Mouse (Mus musculus): ENCODE measurements around the gene Bex2. TPM values are rescaled to one million over a fixed set of nuclear protein-coding genes. Genes with fewer than 3 reads are reported as not detected.
A peak's percentile ranks its signal among the peaks of the same experiment; 100 is the strongest.
"Not testable (repeated sequence)": the region's sequence is repeated elsewhere in the genome, so short reads cannot be mapped to it uniquely, and the experiment has no call there.

Bex2 gene
- polyA plus RNA-seq (2015; fragmentation: Nextera tagmentation; extraction: Ambion mirVana), result 160 and 181 TPM in 2 replicates

- no CpG with 5 or more reads among the region's 32 CpGs for WGBS (ENCODE audit: insufficient replicate concordance)
- H3K4me1 ChIP-seq (ENCODE audit: control insufficient read depth, low read depth, low read length); H3K27ac ChIP-seq (ENCODE audit: low read length); H3K9me3 ChIP-seq (replicated peaks; ENCODE audit: control insufficient read depth, low read length); H3K36me3 ChIP-seq (ENCODE audit: control insufficient read depth, insufficient read depth); H3K27me3 ChIP-seq (ENCODE audit: control insufficient read depth, insufficient read depth, low read depth, low read length); H3K9ac ChIP-seq (ENCODE audit: low read depth, low read length): not testable (repeated sequence)
- H3K4me2 ChIP-seq (ENCODE audit: low read depth, low read length), result peak within 1 kb of the TSS; percentile 24; the same call in 1 of the 2 replicates
- ATAC-seq (ENCODE audit: low read depth), result peak; percentile 97
- peak within 1 kb of the TSS; percentile 38 for H3K4me3 ChIP-seq (ENCODE audit: low read depth, low read length)
These were observed at the start of gene Bex2 for GRCm38 (mm10) chrX:136068020-136068419. Gene Bex2 (minus strand): TSS chrX:136068236.

- H3K4me1 ChIP-seq (ENCODE audit: control insufficient read depth, low read depth, low read length), result no peaks in the 10 kb centered on the region
- H3K9me3 ChIP-seq (replicated peaks; ENCODE audit: control insufficient read depth, low read length), result no peaks in the 10 kb centered on the region
- no peak overlapping the region for H3K27ac ChIP-seq (ENCODE audit: low read length)
- H3K4me2 ChIP-seq (ENCODE audit: low read depth, low read length), result peak overlapping the region; percentile 15
- 25% methylated on average over 23 of the region's 23 CpGs for WGBS (ENCODE audit: insufficient replicate concordance)
- H3K9ac ChIP-seq (ENCODE audit: low read depth, low read length), result no peak overlapping the region
- no peaks in the 10 kb centered on the region for H3K36me3 ChIP-seq (ENCODE audit: control insufficient read depth, insufficient read depth)
- peak overlapping the region; percentile 12; the same call in 1 of the 2 replicates for H3K4me3 ChIP-seq (ENCODE audit: low read depth, low read length)
- H3K27me3 ChIP-seq (ENCODE audit: control insufficient read depth, insufficient read depth, low read depth, low read length), result peaks cover 2% of the 10 kb centered on the region; the same call in 1 of the 2 replicates
- ATAC-seq (ENCODE audit: low read depth), result no peak
These were observed 47.5 kb upstream of the Bex2 start for GRCm38 (mm10) chrX:136115419-136115961.

- H3K9ac ChIP-seq (ENCODE audit: low read depth, low read length), result no peak overlapping the region
- peaks cover 2% of the 10 kb centered on the region; the same call in 1 of the 2 replicates for H3K27me3 ChIP-seq (ENCODE audit: control insufficient read depth, insufficient read depth, low read depth, low read length)
- no peak overlapping the region for H3K4me3 ChIP-seq (ENCODE audit: low read depth, low read length)
- no peak overlapping the region for H3K27ac ChIP-seq (ENCODE audit: low read length)
- no peaks in the 10 kb centered on the region for H3K4me1 ChIP-seq (ENCODE audit: control insufficient read depth, low read depth, low read length)
- H3K4me2 ChIP-seq (ENCODE audit: low read depth, low read length), result no peak overlapping the region
- no peaks in the 10 kb centered on the region for H3K9me3 ChIP-seq (replicated peaks; ENCODE audit: control insufficient read depth, low read length)
- no peak for ATAC-seq (ENCODE audit: low read depth)
- H3K36me3 ChIP-seq (ENCODE audit: control insufficient read depth, insufficient read depth), result no peaks in the 10 kb centered on the region
- WGBS (ENCODE audit: insufficient replicate concordance), result 26% methylated on average over 4 of the region's 4 CpGs
These were observed 47.0 kb upstream of the Bex2 start for GRCm38 (mm10) chrX:136115015-136115414.

GRCm38 (mm10) chrX:136107942-136108341 lies 39.9 kb upstream of the Bex2 start:
- WGBS (ENCODE audit: insufficient replicate concordance), result 32% methylated on average over 6 of the region's 6 CpGs
- H3K9ac ChIP-seq (ENCODE audit: low read depth, low read length), result no peak overlapping the region
- no peak overlapping the region for H3K4me3 ChIP-seq (ENCODE audit: low read depth, low read length)
- H3K4me1 ChIP-seq (ENCODE audit: control insufficient read depth, low read depth, low read length), result no peaks in the 10 kb centered on the region
- no peaks in the 10 kb centered on the region for H3K36me3 ChIP-seq (ENCODE audit: control insufficient read depth, insufficient read depth)
- no peak overlapping the region for H3K4me2 ChIP-seq (ENCODE audit: low read depth, low read length)
- H3K27me3 ChIP-seq (ENCODE audit: control insufficient read depth, insufficient read depth, low read depth, low read length), result no peaks in the 10 kb centered on the region
- no peak for ATAC-seq (ENCODE audit: low read depth)
- no peak overlapping the region for H3K27ac ChIP-seq (ENCODE audit: low read length)
- H3K9me3 ChIP-seq (replicated peaks; ENCODE audit: control insufficient read depth, low read length), result no peaks in the 10 kb centered on the region

GRCm38 (mm10) chrX:136104724-136105088 lies 36.7 kb upstream of the Bex2 start:
- Histone ChIP-seq H3K4me1 (ENCODE audit: control insufficient read depth, low read depth, low read length) (no peaks in the 10 kb centered on the region), H3K27ac (ENCODE audit: low read length) (no peak overlapping the region), H3K36me3 (ENCODE audit: control insufficient read depth, insufficient read depth) (no peaks in the 10 kb centered on the region), H3K4me2 (ENCODE audit: low read depth, low read length) (no peak overlapping the region), H3K9ac (ENCODE audit: low read depth, low read length) (no peak overlapping the region), H3K9me3 (replicated peaks; ENCODE audit: control insufficient read depth, low read length) (no peaks in the 10 kb centered on the region), H3K27me3 (ENCODE audit: control insufficient read depth, insufficient read depth, low read depth, low read length) (no peaks in the 10 kb centered on the region), H3K4me3 (ENCODE audit: low read depth, low read length) (no peak overlapping the region)
- no peak for ATAC-seq (ENCODE audit: low read depth)
- 67% methylated on average over 3 of the region's 3 CpGs for WGBS (ENCODE audit: insufficient replicate concordance)

- ATAC-seq (ENCODE audit: low read depth), result no peak
- no peaks in the 10 kb centered on the region for H3K4me1 ChIP-seq (ENCODE audit: control insufficient read depth, low read depth, low read length)
- WGBS (ENCODE audit: insufficient replicate concordance), result 55% methylated on average over 4 of the region's 4 CpGs
- H3K36me3 ChIP-seq (ENCODE audit: control insufficient read depth, insufficient read depth), result no peaks in the 10 kb centered on the region
- H3K9me3 ChIP-seq (replicated peaks; ENCODE audit: control insufficient read depth, low read length), result no peaks in the 10 kb centered on the region
- no peak overlapping the region for H3K27ac ChIP-seq (ENCODE audit: low read length)
- H3K27me3 ChIP-seq (ENCODE audit: control insufficient read depth, insufficient read depth, low read depth, low read length), result no peaks in the 10 kb centered on the region
- no peak overlapping the region for H3K9ac ChIP-seq (ENCODE audit: low read depth, low read length)
- no peak overlapping the region for H3K4me2 ChIP-seq (ENCODE audit: low read depth, low read length)
- H3K4me3 ChIP-seq (ENCODE audit: low read depth, low read length), result no peak overlapping the region
These were observed 36.1 kb upstream of the Bex2 start for GRCm38 (mm10) chrX:136104046-136104723.

- Histone ChIP-seq H3K9me3 (replicated peaks; ENCODE audit: control insufficient read depth, low read length) (no peaks in the 10 kb centered on the region), H3K4me2 (ENCODE audit: low read depth, low read length) (no peak overlapping the region), H3K4me3 (ENCODE audit: low read depth, low read length) (no peak overlapping the region), H3K27ac (ENCODE audit: low read length) (no peak overlapping the region), H3K27me3 (ENCODE audit: control insufficient read depth, insufficient read depth, low read depth, low read length) (no peaks in the 10 kb centered on the region), H3K36me3 (ENCODE audit: control insufficient read depth, insufficient read depth) (no peaks in the 10 kb centered on the region), H3K4me1 (ENCODE audit: control insufficient read depth, low read depth, low read length) (no peaks in the 10 kb centered on the region), H3K9ac (ENCODE audit: low read depth, low read length) (no peak overlapping the region)
- 39% methylated on average over 2 of the region's 2 CpGs for WGBS (ENCODE audit: insufficient replicate concordance)
- ATAC-seq (ENCODE audit: low read depth), result no peak
These were observed 26.4 kb upstream of the Bex2 start for GRCm38 (mm10) chrX:136094421-136094820.

GRCm38 (mm10) chrX:136092497-136093279 lies 24.7 kb upstream of the Bex2 start:
- ATAC-seq (ENCODE audit: low read depth), result peak; percentile 87
- no peak overlapping the region for H3K27ac ChIP-seq (ENCODE audit: low read length)
- 7% methylated on average over 2 of the region's 2 CpGs for WGBS (ENCODE audit: insufficient replicate concordance)
- H3K4me2 ChIP-seq (ENCODE audit: low read depth, low read length), result no peak overlapping the region
- no peaks in the 10 kb centered on the region for H3K4me1 ChIP-seq (ENCODE audit: control insufficient read depth, low read depth, low read length)
- no peak overlapping the region for H3K9ac ChIP-seq (ENCODE audit: low read depth, low read length)
- no peaks in the 10 kb centered on the region for H3K36me3 ChIP-seq (ENCODE audit: control insufficient read depth, insufficient read depth)
- no peaks in the 10 kb centered on the region for H3K9me3 ChIP-seq (replicated peaks; ENCODE audit: control insufficient read depth, low read length)
- no peaks in the 10 kb centered on the region for H3K27me3 ChIP-seq (ENCODE audit: control insufficient read depth, insufficient read depth, low read depth, low read length)
- H3K4me3 ChIP-seq (ENCODE audit: low read depth, low read length), result no peak overlapping the region

- no peaks in the 10 kb centered on the region for H3K36me3 ChIP-seq (ENCODE audit: control insufficient read depth, insufficient read depth)
- H3K27me3 ChIP-seq (ENCODE audit: control insufficient read depth, insufficient read depth, low read depth, low read length), result no peaks in the 10 kb centered on the region
- no peak within 1 kb of the TSS for H3K27ac ChIP-seq (ENCODE audit: low read length)
- no peak within 1 kb of the TSS for H3K9ac ChIP-seq (ENCODE audit: low read depth, low read length)
- H3K4me1 ChIP-seq (ENCODE audit: control insufficient read depth, low read depth, low read length), result no peaks in the 10 kb centered on the region
- no peak for ATAC-seq (ENCODE audit: low read depth)
- no peak within 1 kb of the TSS for H3K4me3 ChIP-seq (ENCODE audit: low read depth, low read length)
- 56% methylated on average over 9 of the region's 9 CpGs for WGBS (ENCODE audit: insufficient replicate concordance)
- H3K4me2 ChIP-seq (ENCODE audit: low read depth, low read length), result no peak within 1 kb of the TSS
- H3K9me3 ChIP-seq (replicated peaks; ENCODE audit: control insufficient read depth, low read length), result no peaks in the 10 kb centered on the region
These were observed 17.1 kb upstream of the Bex2 start, which contains the start of gene Nxf3 for GRCm38 (mm10) chrX:136085155-136085554. Gene Nxf3 (minus strand): TSS chrX:136085255.
